Mouse (Mus musculus) adrenal gland (tissue): ENCODE data around the gene Zbtb20.

Experiments used
- intact Hi-C: fragments of 180-260 bp; cut with DNase I; formaldehyde crosslinking; loops from one replicate; pipeline ENCODE4 v1.15.1; 2025

Zbtb20 gene

GRCm38 (mm10) chr16:43071875-43072274 lies 196.2 kb downstream of the Zbtb20 start:
- intact Hi-C loops: no loop called here

- intact Hi-C loops: no loop called here
Observed at GRCm38 (mm10) chr16:43072818-43073594, 197.3 kb downstream of the Zbtb20 start.

- intact Hi-C loops: no loop called here
Observed at GRCm38 (mm10) chr16:43080403-43080802, 204.7 kb downstream of the Zbtb20 start.

- intact Hi-C loops: no loop called here
Observed at GRCm38 (mm10) chr16:43080923-43081702, 205.4 kb downstream of the Zbtb20 start.

GRCm38 (mm10) chr16:43081995-43082394 lies 206.3 kb downstream of the Zbtb20 start:
- intact Hi-C loops: no loop called here

- intact Hi-C loops: no loop called here
Observed at GRCm38 (mm10) chr16:43082801-43083200, 207.1 kb downstream of the Zbtb20 start.

- intact Hi-C loops: no loop called here
Observed at GRCm38 (mm10) chr16:43090188-43090587, 214.5 kb downstream of the Zbtb20 start.

- intact Hi-C loops: no loop called here
Observed at GRCm38 (mm10) chr16:43094161-43094560, 218.5 kb downstream of the Zbtb20 start.

- intact Hi-C loops: no loop called here
Observed at GRCm38 (mm10) chr16:43094756-43095155, 219.1 kb downstream of the Zbtb20 start.

- intact Hi-C loops: no loop called here
Observed at GRCm38 (mm10) chr16:43096040-43096439, 220.4 kb downstream of the Zbtb20 start.

GRCm38 (mm10) chr16:43098153-43098552 lies 222.5 kb downstream of the Zbtb20 start:
- intact Hi-C loops: no loop called here

- intact Hi-C loops: no loop called here
Observed at GRCm38 (mm10) chr16:43098666-43099065, 223.0 kb downstream of the Zbtb20 start.

- intact Hi-C loops: no loop called here
Observed at GRCm38 (mm10) chr16:43111288-43111687, 235.6 kb downstream of the Zbtb20 start.

- intact Hi-C loops: no loop called here
Observed at GRCm38 (mm10) chr16:43113968-43114367, 238.3 kb downstream of the Zbtb20 start.

- intact Hi-C loops: no loop called here
Observed at GRCm38 (mm10) chr16:43129966-43130365, 254.3 kb downstream of the Zbtb20 start.

- intact Hi-C loops: no loop called here
Observed at GRCm38 (mm10) chr16:43130583-43130982, 254.9 kb downstream of the Zbtb20 start.

- intact Hi-C loops: no loop called here
Observed at GRCm38 (mm10) chr16:43131077-43131476, 255.4 kb downstream of the Zbtb20 start.

- intact Hi-C loops: loop anchor here (5.0 to 10.0 kb wide), 2 partner anchors 254 to 331 kb away; no protein-coding TSS in a partner anchor
Observed at GRCm38 (mm10) chr16:43168506-43168905, 292.8 kb downstream of the Zbtb20 start.

GRCm38 (mm10) chr16:43169273-43169905 lies 293.7 kb downstream of the Zbtb20 start:
- intact Hi-C loops: loop anchor here (5.0 to 10.0 kb wide), 2 partner anchors 255 to 332 kb away; no protein-coding TSS in a partner anchor

- intact Hi-C loops: no loop called here
Observed at GRCm38 (mm10) chr16:43172139-43172538, 296.5 kb downstream of the Zbtb20 start.

- intact Hi-C loops: no loop called here
Observed at GRCm38 (mm10) chr16:43172912-43173311, 297.2 kb downstream of the Zbtb20 start.

GRCm38 (mm10) chr16:43174815-43175214 lies 299.1 kb downstream of the Zbtb20 start:
- intact Hi-C loops: no loop called here
